Mouse (Mus musculus): ENCODE results near the gene Ccnj. TPM values are rescaled to one million over a fixed set of nuclear protein-coding genes. Genes with fewer than 3 reads are reported as not detected.
A peak's percentile ranks its signal among the peaks of the same experiment; 100 is the strongest.

The Ccnj gene
- polyA plus RNA-seq (2014; fragmentation: Nextera tagmentation; extraction: Ambion mirVana) = 36.3 and 40.0 TPM in 2 replicates

DNA sequence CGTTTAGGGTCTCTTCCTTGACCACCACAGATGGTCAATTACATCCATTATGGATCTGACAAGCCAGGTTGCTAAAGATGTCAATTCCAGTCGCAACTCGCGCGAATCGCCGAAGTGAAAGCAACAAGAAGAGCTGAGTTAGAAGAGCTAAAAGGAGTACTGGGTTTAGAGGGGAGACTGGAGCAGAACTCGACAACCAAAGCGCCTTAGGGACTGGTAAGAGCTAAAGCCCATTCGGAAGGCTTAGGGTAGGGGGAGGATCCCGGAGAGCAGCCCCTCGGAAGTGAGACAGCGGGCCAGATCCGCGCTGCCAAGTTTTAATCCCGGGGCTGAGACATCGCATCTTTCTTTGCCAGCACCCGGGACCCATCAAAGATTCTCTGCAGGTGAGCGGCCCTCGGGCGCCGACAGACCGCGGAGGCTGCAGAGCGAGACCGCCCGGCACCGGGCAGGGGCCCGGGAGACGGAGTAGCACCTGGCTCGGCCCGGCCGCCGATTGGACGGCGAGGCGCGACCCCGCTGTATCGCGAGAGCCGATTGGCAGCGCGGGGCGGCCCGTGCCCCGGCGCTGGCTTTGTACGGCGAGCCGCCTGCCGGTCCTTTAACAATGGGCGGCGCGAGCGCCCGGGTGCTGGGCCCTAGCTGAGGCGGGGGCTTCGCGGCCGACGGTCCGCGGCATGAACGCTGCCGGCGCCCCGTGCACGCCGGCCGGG is at the start of gene Ccnj:
Gene Ccnj, plus strand, starts transcription at position 577 of the 713 bp plus-strand sequence.
- H3K9me3 ChIP-seq (replicated peaks; ENCODE audit: control insufficient read depth, low read length) = no peaks in the 10 kb centered on the region
- under 1% methylated on average over 71 of the region's 71 CpGs for WGBS
- H3K27me3 ChIP-seq (ENCODE audit: control insufficient read depth, insufficient read depth, low read length) = no peaks in the 10 kb centered on the region
- peak within 1 kb of the TSS; percentile 100 for H3K9ac ChIP-seq (replicated peaks; ENCODE audit: low read length)
- no peaks in the 10 kb centered on the region for H3K36me3 ChIP-seq (replicated peaks; ENCODE audit: control insufficient read depth, insufficient read depth, low read depth, low read length)
- H3K4me2 ChIP-seq (ENCODE audit: low read depth, low read length) = peak within 1 kb of the TSS; percentile 76
- H3K4me1 ChIP-seq (ENCODE audit: control insufficient read depth, insufficient read depth, low read length) = no peaks in the 10 kb centered on the region
- DNase-seq (ENCODE audit: low spot score) (peak; percentile 94), ATAC-seq (replicated peaks; ENCODE audit: insufficient number of reproducible peaks, low FRiP score, low TSS enrichment, low read depth) (peak; percentile 97)
- H3K4me3 ChIP-seq (ENCODE audit: low read depth, low read length) = peak within 1 kb of the TSS; percentile 95
- H3K27ac ChIP-seq (replicated peaks; ENCODE audit: low read depth, low read length) = peak within 1 kb of the TSS; percentile 87

DNA sequence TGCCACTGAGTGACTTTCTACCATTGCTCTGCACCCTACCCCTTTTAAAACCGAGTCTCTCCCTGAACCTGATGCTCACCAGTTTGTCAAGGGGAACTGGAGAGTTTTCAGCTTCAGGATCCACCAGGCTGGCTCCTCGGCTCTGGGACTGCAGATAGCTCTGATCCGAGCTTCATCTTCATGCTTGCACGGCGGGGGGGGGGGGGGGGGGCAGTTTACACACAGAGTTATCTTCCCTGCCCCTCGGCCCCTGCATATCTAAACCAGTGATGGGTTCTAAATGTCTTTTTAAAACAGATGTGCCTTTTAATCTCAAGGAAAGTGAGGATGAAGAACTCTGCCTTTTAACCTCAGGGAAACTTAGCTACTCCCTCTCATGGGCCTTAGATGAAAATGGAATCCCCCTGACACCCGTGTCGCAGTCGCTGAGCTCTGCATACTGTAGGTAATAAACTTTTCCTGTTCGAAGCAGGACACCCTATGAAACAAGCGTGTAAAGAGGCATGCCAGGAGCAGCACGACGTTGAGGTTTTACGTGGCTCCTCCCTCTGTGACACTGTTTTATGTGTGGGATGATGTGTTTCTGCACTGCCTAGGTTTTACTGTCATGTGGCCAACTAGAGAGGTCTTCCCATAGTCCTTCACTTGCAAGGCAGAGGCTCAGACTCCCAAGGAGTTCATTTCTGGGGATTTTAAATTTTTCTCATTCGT is 42.9 kb upstream of the Ccnj start:
- H3K4me1 ChIP-seq (ENCODE audit: control insufficient read depth, insufficient read depth, low read length) = no peaks in the 10 kb centered on the region
- ATAC-seq (replicated peaks; ENCODE audit: insufficient number of reproducible peaks, low FRiP score, low TSS enrichment, low read depth) (no peak), DNase-seq (ENCODE audit: low spot score) (no peak)
- no peaks in the 10 kb centered on the region for H3K27me3 ChIP-seq (ENCODE audit: control insufficient read depth, insufficient read depth, low read length)
- no peaks in the 10 kb centered on the region for H3K9me3 ChIP-seq (replicated peaks; ENCODE audit: control insufficient read depth, low read length)
- no peak overlapping the region for H3K27ac ChIP-seq (replicated peaks; ENCODE audit: low read depth, low read length)
- H3K4me3 ChIP-seq (ENCODE audit: low read depth, low read length) = no peak overlapping the region
- no peaks in the 10 kb centered on the region for H3K36me3 ChIP-seq (replicated peaks; ENCODE audit: control insufficient read depth, insufficient read depth, low read depth, low read length)
- 81% methylated on average over 13 of the region's 15 CpGs for WGBS
- no peak overlapping the region for H3K4me2 ChIP-seq (ENCODE audit: low read depth, low read length)
- H3K9ac ChIP-seq (replicated peaks; ENCODE audit: low read length) = no peak overlapping the region

- H3K9ac ChIP-seq (replicated peaks; ENCODE audit: low read length) = no peak overlapping the region
These were observed 42.4 kb upstream of the Ccnj start for GRCm38 (mm10) chr19:40788715-40789084.

DNA sequence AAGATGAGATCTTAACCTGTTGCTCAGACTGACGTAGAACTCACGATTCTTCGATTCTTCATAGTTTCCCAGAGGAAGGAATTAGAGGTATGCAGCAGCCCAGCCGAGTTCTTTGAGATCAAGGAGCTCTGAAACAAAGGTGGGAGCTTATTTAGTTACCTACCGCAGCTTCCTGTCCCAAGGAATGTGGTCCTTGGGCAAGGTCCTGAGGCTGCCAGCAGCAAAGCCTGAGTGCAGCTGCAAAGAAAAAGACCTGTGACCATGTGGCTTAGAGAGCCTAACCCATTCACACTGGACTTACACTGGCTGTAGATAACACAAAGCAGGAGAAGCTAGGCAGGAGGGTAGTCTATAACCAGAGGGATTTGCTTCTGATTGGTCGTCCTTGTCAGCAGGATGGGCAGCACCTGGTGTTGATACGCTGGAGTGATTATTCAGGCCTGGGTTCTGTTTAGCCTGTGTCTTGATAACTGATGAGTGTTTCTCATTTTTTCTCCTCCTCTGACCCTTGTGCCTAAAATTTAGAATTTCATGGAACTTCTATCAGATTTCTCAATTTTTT is 25.8 kb upstream of the Ccnj start:
- Histone ChIP-seq H3K4me3 (ENCODE audit: low read depth, low read length) (no peak overlapping the region), H3K4me2 (ENCODE audit: low read depth, low read length) (no peak overlapping the region), H3K27ac (replicated peaks; ENCODE audit: low read depth, low read length) (no peak overlapping the region), H3K4me1 (ENCODE audit: control insufficient read depth, insufficient read depth, low read length) (no peaks in the 10 kb centered on the region), H3K36me3 (replicated peaks; ENCODE audit: control insufficient read depth, insufficient read depth, low read depth, low read length) (no peaks in the 10 kb centered on the region), H3K9ac (replicated peaks; ENCODE audit: low read length) (no peak overlapping the region), H3K9me3 (replicated peaks; ENCODE audit: control insufficient read depth, low read length) (no peaks in the 10 kb centered on the region), H3K27me3 (ENCODE audit: control insufficient read depth, insufficient read depth, low read length) (no peaks in the 10 kb centered on the region)
- DNase-seq (ENCODE audit: low spot score) (peak; percentile 23), ATAC-seq (replicated peaks; ENCODE audit: insufficient number of reproducible peaks, low FRiP score, low TSS enrichment, low read depth) (no peak)
- 31% methylated on average over 7 of the region's 7 CpGs for WGBS

More at GRCm38 (mm10) chr19:40788715-40789084, 42.4 kb upstream of the Ccnj start:
- ATAC-seq (replicated peaks; ENCODE audit: insufficient number of reproducible peaks, low FRiP score, low TSS enrichment, low read depth) (no peak), DNase-seq (ENCODE audit: low spot score) (no peak)
- Histone ChIP-seq H3K36me3 (replicated peaks; ENCODE audit: control insufficient read depth, insufficient read depth, low read depth, low read length) (no peaks in the 10 kb centered on the region), H3K4me3 (ENCODE audit: low read depth, low read length) (no peak overlapping the region), H3K4me1 (ENCODE audit: control insufficient read depth, insufficient read depth, low read length) (no peaks in the 10 kb centered on the region), H3K4me2 (ENCODE audit: low read depth, low read length) (no peak overlapping the region), H3K27me3 (ENCODE audit: control insufficient read depth, insufficient read depth, low read length) (no peaks in the 10 kb centered on the region), H3K9me3 (replicated peaks; ENCODE audit: control insufficient read depth, low read length) (no peaks in the 10 kb centered on the region), H3K27ac (replicated peaks; ENCODE audit: low read depth, low read length) (no peak overlapping the region)
- 83% methylated on average over 2 of the region's 2 CpGs for WGBS

- Histone ChIP-seq H3K36me3 (replicated peaks; ENCODE audit: control insufficient read depth, insufficient read depth, low read depth, low read length) (no peaks in the 10 kb centered on the region), H3K27me3 (ENCODE audit: control insufficient read depth, insufficient read depth, low read length) (no peaks in the 10 kb centered on the region), H3K9ac (replicated peaks; ENCODE audit: low read length) (no peak overlapping the region), H3K4me3 (ENCODE audit: low read depth, low read length) (no peak overlapping the region), H3K9me3 (replicated peaks; ENCODE audit: control insufficient read depth, low read length) (no peaks in the 10 kb centered on the region), H3K27ac (replicated peaks; ENCODE audit: low read depth, low read length) (no peak overlapping the region), H3K4me2 (ENCODE audit: low read depth, low read length) (no peak overlapping the region), H3K4me1 (ENCODE audit: control insufficient read depth, insufficient read depth, low read length) (no peaks in the 10 kb centered on the region)
- WGBS = 77% methylated on average over 7 of the region's 7 CpGs
- ATAC-seq (replicated peaks; ENCODE audit: insufficient number of reproducible peaks, low FRiP score, low TSS enrichment, low read depth) (no peak), DNase-seq (ENCODE audit: low spot score) (no peak)
These were observed 21.2 kb upstream of the Ccnj start for GRCm38 (mm10) chr19:40809858-40810257.

DNA sequence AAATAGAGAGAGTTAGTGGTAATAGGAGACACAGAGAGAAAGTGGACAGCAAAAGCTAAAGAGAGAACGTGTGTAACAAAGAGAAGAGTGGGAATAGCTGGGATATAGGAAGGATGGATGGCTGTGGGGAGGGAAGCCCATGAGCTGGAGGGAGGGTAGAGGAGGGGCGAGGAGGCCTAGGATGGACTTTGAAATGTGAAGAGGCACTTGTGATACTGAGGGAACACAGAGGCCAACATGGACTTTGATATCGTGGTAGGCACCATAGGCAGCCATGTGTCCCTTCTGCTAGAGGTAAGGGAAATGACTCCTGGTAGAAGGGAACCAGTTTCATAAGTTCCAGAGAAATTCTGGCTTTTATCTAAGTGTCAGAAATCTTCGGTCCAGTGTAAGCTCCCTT is 19.2 kb upstream of the Ccnj start:
- Histone ChIP-seq H3K27ac (replicated peaks; ENCODE audit: low read depth, low read length) (no peak overlapping the region), H3K4me2 (ENCODE audit: low read depth, low read length) (no peak overlapping the region), H3K27me3 (ENCODE audit: control insufficient read depth, insufficient read depth, low read length) (no peaks in the 10 kb centered on the region), H3K4me3 (ENCODE audit: low read depth, low read length) (no peak overlapping the region), H3K9ac (replicated peaks; ENCODE audit: low read length) (no peak overlapping the region), H3K36me3 (replicated peaks; ENCODE audit: control insufficient read depth, insufficient read depth, low read depth, low read length) (no peaks in the 10 kb centered on the region), H3K4me1 (ENCODE audit: control insufficient read depth, insufficient read depth, low read length) (no peaks in the 10 kb centered on the region), H3K9me3 (replicated peaks; ENCODE audit: control insufficient read depth, low read length) (no peaks in the 10 kb centered on the region)
- DNase-seq (ENCODE audit: low spot score) (no peak), ATAC-seq (replicated peaks; ENCODE audit: insufficient number of reproducible peaks, low FRiP score, low TSS enrichment, low read depth) (no peak)
- 84% methylated on average over 4 of the region's 4 CpGs for WGBS

GRCm38 (mm10) chr19:40812778-40813177 is 18.3 kb upstream of the Ccnj start:
- no peak for ATAC-seq (replicated peaks; ENCODE audit: insufficient number of reproducible peaks, low FRiP score, low TSS enrichment, low read depth)
- Histone ChIP-seq H3K4me3 (ENCODE audit: low read depth, low read length) (no peak overlapping the region), H3K27me3 (ENCODE audit: control insufficient read depth, insufficient read depth, low read length) (no peaks in the 10 kb centered on the region), H3K36me3 (replicated peaks; ENCODE audit: control insufficient read depth, insufficient read depth, low read depth, low read length) (no peaks in the 10 kb centered on the region), H3K4me1 (ENCODE audit: control insufficient read depth, insufficient read depth, low read length) (no peaks in the 10 kb centered on the region), H3K9ac (replicated peaks; ENCODE audit: low read length) (no peak overlapping the region), H3K9me3 (replicated peaks; ENCODE audit: control insufficient read depth, low read length) (no peaks in the 10 kb centered on the region), H3K4me2 (ENCODE audit: low read depth, low read length) (no peak overlapping the region), H3K27ac (replicated peaks; ENCODE audit: low read depth, low read length) (no peak overlapping the region)
- WGBS = 85% methylated on average over 3 of the region's 3 CpGs
- DNase-seq (ENCODE audit: low spot score) = no peak

DNA sequence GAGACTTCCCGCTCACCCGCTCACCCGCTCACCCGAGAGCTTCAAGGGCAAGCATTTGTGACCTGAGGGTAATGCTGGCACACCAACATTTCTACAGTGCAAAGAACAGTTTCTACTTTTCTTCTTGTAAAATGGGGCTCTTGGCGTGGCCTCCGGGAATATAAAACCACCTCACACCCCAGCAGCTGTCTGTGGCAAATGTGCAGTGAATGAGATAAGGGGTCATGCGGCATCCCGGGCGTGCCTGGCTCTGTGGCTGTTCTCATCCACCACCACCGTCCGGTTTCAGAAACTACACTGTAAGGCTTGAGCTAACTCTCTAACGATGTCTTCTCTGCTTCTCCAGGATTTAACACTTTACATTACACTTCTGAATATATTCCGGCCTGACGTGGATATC is 17.7 kb upstream of the Ccnj start:
- no peaks in the 10 kb centered on the region for H3K9me3 ChIP-seq (replicated peaks; ENCODE audit: control insufficient read depth, low read length)
- no peak overlapping the region for H3K4me3 ChIP-seq (ENCODE audit: low read depth, low read length)
- no peak overlapping the region for H3K9ac ChIP-seq (replicated peaks; ENCODE audit: low read length)
- no peak for ATAC-seq (replicated peaks; ENCODE audit: insufficient number of reproducible peaks, low FRiP score, low TSS enrichment, low read depth)
- no peaks in the 10 kb centered on the region for H3K36me3 ChIP-seq (replicated peaks; ENCODE audit: control insufficient read depth, insufficient read depth, low read depth, low read length)
- H3K27me3 ChIP-seq (ENCODE audit: control insufficient read depth, insufficient read depth, low read length) = no peaks in the 10 kb centered on the region
- DNase-seq (ENCODE audit: low spot score) = no peak
- no peak overlapping the region for H3K27ac ChIP-seq (replicated peaks; ENCODE audit: low read depth, low read length)
- 82% methylated on average over 14 of the region's 14 CpGs for WGBS
- H3K4me2 ChIP-seq (ENCODE audit: low read depth, low read length) = no peak overlapping the region
- no peaks in the 10 kb centered on the region for H3K4me1 ChIP-seq (ENCODE audit: control insufficient read depth, insufficient read depth, low read length)

Measured in embryonic facial prominence, embryonic 11.5 days (tissue).